Comparison of ENCODE assay signal across 8 mouse cellular contexts in the genomic region with DNA sequence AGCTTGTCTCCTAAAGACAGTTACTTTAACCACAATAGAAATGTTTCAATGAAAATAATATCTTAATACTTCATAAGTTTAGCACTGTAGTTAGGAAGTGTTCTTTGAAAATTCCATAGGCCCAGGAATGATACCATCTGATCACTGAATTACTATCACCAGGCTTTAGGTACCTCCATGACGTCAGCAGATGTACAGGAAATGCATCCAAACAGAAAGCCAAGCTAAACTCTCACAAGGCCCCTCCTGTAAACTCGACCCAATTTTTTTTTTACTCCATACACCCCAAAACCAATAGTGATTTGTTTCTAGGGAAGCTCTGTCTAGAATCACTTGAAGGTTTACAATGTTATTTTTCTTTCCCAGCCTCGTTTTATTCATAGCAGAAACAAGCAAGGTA. TPM values are rescaled to one million over a fixed set of nuclear protein-coding genes. Genes with fewer than 3 reads are reported as not detected.
A peak's percentile ranks its signal among the peaks of the same experiment; 100 is the strongest.
DNase-seq lines count a peak whose midpoint lies in the region; ATAC-seq and TF ChIP-seq lines count a peak whose summit lies in the region.

No protein-coding gene starts in this region.

- H3K4me1 ChIP-seq in kidney, embryonic 15.5 days: 0 out of 2 replicates have a peak, but pooled peaks cover 2% of the 10 kb centered on the region
- H3K4me1 ChIP-seq in bone marrow macrophage, adult 2 months (ENCODE audit: control insufficient read depth, insufficient read depth, low read length): peaks cover 3% of the 10 kb centered on the region; the same call in 1 of the 2 replicates
- no peaks in the 10 kb centered on the region for H3K4me1 ChIP-seq in hindbrain, postnatal 0 days (ENCODE audit: insufficient read depth, low read length)
- H3K4me1 ChIP-seq in midbrain, postnatal 0 days (ENCODE audit: insufficient read depth, low read length): 0 out of 2 replicates have a peak, but pooled peaks cover 2% of the 10 kb centered on the region

- no peaks in the 10 kb centered on the region for H3K27me3 ChIP-seq in kidney, embryonic 15.5 days
- H3K27me3 ChIP-seq in hindbrain, postnatal 0 days (ENCODE audit: insufficient read depth, low read length): no peaks in the 10 kb centered on the region
- H3K27me3 ChIP-seq in midbrain, postnatal 0 days (ENCODE audit: insufficient read depth, low read length): no peaks in the 10 kb centered on the region

- no peaks in the 10 kb centered on the region for H3K9me3 ChIP-seq in kidney, embryonic 15.5 days (replicated peaks)
- H3K9me3 ChIP-seq in hindbrain, postnatal 0 days (ENCODE audit: low read length): no peaks in the 10 kb centered on the region
- H3K9me3 ChIP-seq in midbrain, postnatal 0 days (ENCODE audit: low read length): no peaks in the 10 kb centered on the region

- H3K9ac ChIP-seq in kidney, embryonic 15.5 days: peak overlapping the region; percentile 99
- peak overlapping the region; percentile 88 for H3K9ac ChIP-seq in hindbrain, postnatal 0 days (replicated peaks; ENCODE audit: low read length)
- peak overlapping the region; percentile 93 for H3K9ac ChIP-seq in midbrain, postnatal 0 days (replicated peaks; ENCODE audit: low read length, poor library complexity, severe bottlenecking)

- intact Hi-C loops in gastrocnemius, postnatal 36 days (cut with DNase I): no loop called here

- H3K4me2 ChIP-seq in kidney, embryonic 15.5 days: peak overlapping the region; percentile 59
- H3K4me2 ChIP-seq in hindbrain, postnatal 0 days (ENCODE audit: low read depth, low read length): peak overlapping the region; percentile 77
- peak overlapping the region; percentile 57 for H3K4me2 ChIP-seq in midbrain, postnatal 0 days (ENCODE audit: low read depth, low read length, poor library complexity, severe bottlenecking)

- peaks cover 29% of the 10 kb centered on the region for H3K36me3 ChIP-seq in kidney, embryonic 15.5 days
- 0 out of 2 replicates have a peak, but pooled peaks cover 4% of the 10 kb centered on the region for H3K36me3 ChIP-seq in hindbrain, postnatal 0 days (ENCODE audit: insufficient read depth, low read length)
- H3K36me3 ChIP-seq in midbrain, postnatal 0 days (ENCODE audit: insufficient read depth, low read length): peaks cover 3% of the 10 kb centered on the region; the same call in 1 of the 2 replicates

- no peak for TF ChIP-seq CTCF in bone marrow macrophage, adult 2 months (IDR thresholded peaks at IDR 0.05; ENCODE audit: low read depth, low read length)
- TF ChIP-seq CTCF in hindbrain, postnatal 0 days (IDR thresholded peaks at IDR 0.05; ENCODE audit: low read depth): no peak
- TF ChIP-seq CTCF in midbrain, postnatal 0 days (IDR thresholded peaks at IDR 0.05): no peak

- 2% methylated on average over 3 of the region's 3 CpGs for WGBS in kidney, embryonic 15.5 days
- WGBS in hindbrain, postnatal 0 days: 2% methylated on average over 3 of the region's 3 CpGs
- WGBS in midbrain, postnatal 0 days: 2% methylated on average over 3 of the region's 3 CpGs

- DNase-seq in kidney, adult 8-10 months: no peak
- DNase-seq in hindbrain, postnatal 0 days (ENCODE audit: low spot score): peak; percentile 28
- peak; percentile 18 for DNase-seq in midbrain, postnatal 0 days (ENCODE audit: low spot score)
- no peak for DNase-seq in layer of hippocampus, adult 11-12 months (ENCODE audit: low spot score)
- no peak for DNase-seq in adipocyte (ENCODE audit: low spot score)
- DNase-seq in gastrocnemius, postnatal 36 days: no peak

- TF ChIP-seq POLR2A in bone marrow macrophage, adult 2 months (IDR thresholded peaks at IDR 0.05; ENCODE audit: borderline replicate concordance, low read depth, low read length): no peak

- no peak for ATAC-seq in kidney, embryonic 15.5 days (replicated peaks; ENCODE audit: low FRiP score)
- ATAC-seq in hindbrain, postnatal 0 days: no peak
- ATAC-seq in midbrain, postnatal 0 days (ENCODE audit: low FRiP score): no peak

- peak overlapping the region; percentile 100 for H3K4me3 ChIP-seq in kidney, embryonic 15.5 days (replicated peaks)
- peak overlapping the region; percentile 98 for H3K4me3 ChIP-seq in bone marrow macrophage, adult 2 months (ENCODE audit: insufficient read depth, low read length)
- H3K4me3 ChIP-seq in hindbrain, postnatal 0 days (ENCODE audit: low read length): peak overlapping the region; percentile 68
- H3K4me3 ChIP-seq in midbrain, postnatal 0 days (ENCODE audit: low read depth, low read length): peak overlapping the region; percentile 92

- H3K27ac ChIP-seq in kidney, embryonic 15.5 days: peak overlapping the region; percentile 97
- 0 out of 2 replicates have a peak overlapping the region, but pooled peaks have one; percentile 74 for H3K27ac ChIP-seq in bone marrow macrophage, adult 2 months (ENCODE audit: insufficient read depth, low read depth, low read length)
- H3K27ac ChIP-seq in hindbrain, postnatal 0 days: peak overlapping the region; percentile 94
- H3K27ac ChIP-seq in midbrain, postnatal 0 days (ENCODE audit: low read depth, low read length): no peak overlapping the region

RNA-seq across cellular contexts. Expression of a gene that starts 0.9 kb away (rescaled TPM):
- polyA plus RNA-seq in kidney, embryonic 15.5 days (2015; fragmentation: Nextera tagmentation; extraction: Ambion mirVana): 13.5 and 13.6 TPM in 2 replicates
- 7.2 and 7.6 TPM in 2 replicates for polyA plus RNA-seq in bone marrow macrophage, adult 2 months (2012; ENCODE audit: insufficient read depth, insufficient read length, missing spikeins)
- total RNA-seq in hindbrain, postnatal 0 days (2014; rRNA removed): 4.7 and 5.9 TPM in 2 replicates
- 6.7 and 7.2 TPM in 2 replicates for polyA plus RNA-seq in hindbrain, postnatal 0 days (2015; fragmentation: Nextera tagmentation; extraction: Ambion mirVana)
- total RNA-seq in midbrain, postnatal 0 days (2014; rRNA removed): 6.7 and 8.1 TPM in 2 replicates
- 4.3 and 5.5 TPM in 2 replicates for polyA plus RNA-seq in midbrain, postnatal 0 days (2015; fragmentation: Nextera tagmentation; extraction: Ambion mirVana)
- 1 to 10 TPM; 1.1 to 1.5 TPM for total RNA-seq in gastrocnemius, postnatal 36 days (2021)

Comparison
In these comparisons a context has a peak if more than half of its experiments do, and no peak if none do; other contexts are left out.
1. DNase-seq: peak in hindbrain, postnatal 0 days (single experiment) and midbrain, postnatal 0 days (single experiment); none in kidney, adult 8-10 months (0 of 2), layer of hippocampus, adult 11-12 months (single experiment), adipocyte (single experiment) and gastrocnemius, postnatal 36 days (0 of 2).
2. Peak in every context shown above with its lines, with median percentiles within 50 percentile points of each other: H3K4me2 ChIP-seq, H3K4me3 ChIP-seq and H3K9ac ChIP-seq.